Mouse (Mus musculus) lung, postnatal 14 days (tissue): Measurements from ENCODE around the gene H2al1b.
"Not testable (repeated sequence)": the region's sequence is repeated elsewhere in the genome, so short reads cannot be mapped to it uniquely, and the experiment has no call there.

Experiments used
- DNase-seq: peaks from one replicate; pipeline ENCODE4 v3.0.0; 2021

H2al1b gene

GRCm38 (mm10) chrX:11302132-11302531, at the start of gene H2al1b:
Gene H2al1b (plus strand): TSS chrX:11302432.
- DNase-seq = not testable (repeated sequence)

GRCm38 (mm10) chrX:11254062-11254461, 48.2 kb upstream of the H2al1b start:
- DNase-seq = peak; percentile 5

GRCm38 (mm10) chrX:11254521-11255207, 47.6 kb upstream of the H2al1b start:
- DNase-seq = peak; percentile 13

- no peak for DNase-seq
Observed at GRCm38 (mm10) chrX:11255564-11256360, 46.5 kb upstream of the H2al1b start.

GRCm38 (mm10) chrX:11264918-11265317, 37.3 kb upstream of the H2al1b start:
- DNase-seq = no peak

- DNase-seq = no peak
Observed at GRCm38 (mm10) chrX:11267791-11268190, 34.4 kb upstream of the H2al1b start.

- no peak for DNase-seq
Observed at GRCm38 (mm10) chrX:11269074-11269473, 33.2 kb upstream of the H2al1b start.

- no peak for DNase-seq
Observed at GRCm38 (mm10) chrX:11273190-11273589, 29.0 kb upstream of the H2al1b start.

GRCm38 (mm10) chrX:11277083-11277482, 25.1 kb upstream of the H2al1b start:
- no peak for DNase-seq

- no peak for DNase-seq
Observed at GRCm38 (mm10) chrX:11280741-11281140, 21.5 kb upstream of the H2al1b start.

GRCm38 (mm10) chrX:11288306-11288882, 13.8 kb upstream of the H2al1b start:
- peak; percentile 51 for DNase-seq

- DNase-seq = no peak
Observed at GRCm38 (mm10) chrX:11289244-11289643, 13.0 kb upstream of the H2al1b start.

- not testable (repeated sequence) for DNase-seq
Observed at GRCm38 (mm10) chrX:11298957-11299356, 3.3 kb upstream of the H2al1b start, which contains the start of gene H2al1a. Gene H2al1a (plus strand): TSS chrX:11299257.

GRCm38 (mm10) chrX:11305355-11305754, 3.1 kb downstream of the H2al1b start, which contains the start of gene H2al1c:
Gene H2al1c (plus strand): TSS chrX:11305655.
- DNase-seq = not testable (repeated sequence)

- not testable (repeated sequence) for DNase-seq
Observed at GRCm38 (mm10) chrX:11308524-11308923, 6.3 kb downstream of the H2al1b start, which contains the start of gene H2al1d. Gene H2al1d (plus strand): TSS chrX:11308824.

- not testable (repeated sequence) for DNase-seq
Observed at GRCm38 (mm10) chrX:11311634-11312033, 9.4 kb downstream of the H2al1b start, which contains the start of gene H2al1e. Gene H2al1e (plus strand): TSS chrX:11311934.

GRCm38 (mm10) chrX:11314858-11315257, 12.6 kb downstream of the H2al1b start, which contains the start of gene H2al1f:
Gene H2al1f (plus strand): TSS chrX:11315158.
- not testable (repeated sequence) for DNase-seq

GRCm38 (mm10) chrX:11317956-11318355, 15.7 kb downstream of the H2al1b start, which contains the start of gene H2al1g:
Gene H2al1g (plus strand): TSS chrX:11318256.
- DNase-seq = not testable (repeated sequence)

- DNase-seq = not testable (repeated sequence)
Observed at GRCm38 (mm10) chrX:11321192-11321591, 19.0 kb downstream of the H2al1b start, which contains the start of gene H2al1h. Gene H2al1h (plus strand): TSS chrX:11321492.

GRCm38 (mm10) chrX:11324359-11324758, 22.1 kb downstream of the H2al1b start, which contains the start of gene H2al1i:
Gene H2al1i (plus strand): TSS chrX:11324659.
- not testable (repeated sequence) for DNase-seq

- not testable (repeated sequence) for DNase-seq
Observed at GRCm38 (mm10) chrX:11327522-11327921, 25.3 kb downstream of the H2al1b start, which contains the start of gene H2al1j. Gene H2al1j (plus strand): TSS chrX:11327822.

GRCm38 (mm10) chrX:11345762-11346161, 43.5 kb downstream of the H2al1b start:
- DNase-seq = peak; percentile 8

- DNase-seq = no peak
Observed at GRCm38 (mm10) chrX:11346756-11347155, 44.5 kb downstream of the H2al1b start.
